Mouse (Mus musculus): ENCODE results near the gene Prkd2.

- TF ChIP-seq CTCF (IDR thresholded peaks at IDR 0.05; ENCODE audit: insufficient read depth, low read depth, low read length) (no peak), POLR2A (IDR thresholded peaks at IDR 0.05; ENCODE audit: insufficient read depth, low read depth, low read length) (no peak)
These were observed 47.8 kb downstream of the Prkd2 start for GRCm38 (mm10) chr7:16890536-16890935.
